Mouse (Mus musculus): ENCODE results near the gene She.
"Not testable (repeated sequence)": the region's sequence is repeated elsewhere in the genome, so short reads cannot be mapped to it uniquely, and the experiment has no call there.

The She gene

DNA sequence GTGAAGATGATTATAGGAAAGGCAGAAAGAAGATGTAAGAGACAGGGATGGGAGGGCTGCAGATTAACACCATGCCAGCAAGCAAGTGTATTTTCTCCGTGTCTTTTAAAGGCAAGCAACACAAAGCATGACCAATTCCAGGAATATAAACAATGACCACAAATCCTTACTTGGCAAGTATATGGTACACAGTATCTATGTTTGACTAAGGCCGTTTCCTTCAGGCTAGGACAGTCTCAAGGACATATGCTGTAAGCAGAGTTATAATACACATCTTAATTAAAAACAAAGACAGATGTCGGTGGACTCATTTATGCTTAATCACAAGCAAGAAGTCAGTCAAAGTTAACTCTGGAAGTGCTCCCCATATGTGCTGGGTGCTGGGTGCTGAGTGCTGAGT lies 12.6 kb upstream of the She start:
- DNase-seq, result no peak

DNA sequence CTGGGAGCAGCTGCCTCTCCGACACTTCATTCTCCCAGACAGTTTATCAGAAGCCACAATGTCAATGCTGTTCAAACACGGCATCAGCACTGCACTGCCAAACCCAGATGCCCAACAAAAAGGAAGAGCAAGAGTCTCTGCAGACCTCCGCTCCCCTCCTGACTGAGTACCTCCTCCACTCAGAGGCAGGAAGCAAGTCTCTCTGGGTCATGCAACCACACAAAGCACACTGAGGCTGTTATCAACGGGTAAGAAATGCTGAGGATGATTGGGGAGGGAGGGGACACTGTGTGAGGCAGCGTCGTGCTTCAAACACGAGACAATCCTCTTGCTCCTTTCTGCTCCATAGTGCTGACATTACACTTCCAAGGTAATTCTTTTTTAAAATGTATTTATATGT lies 11.3 kb upstream of the She start:
- no peak for DNase-seq

DNA sequence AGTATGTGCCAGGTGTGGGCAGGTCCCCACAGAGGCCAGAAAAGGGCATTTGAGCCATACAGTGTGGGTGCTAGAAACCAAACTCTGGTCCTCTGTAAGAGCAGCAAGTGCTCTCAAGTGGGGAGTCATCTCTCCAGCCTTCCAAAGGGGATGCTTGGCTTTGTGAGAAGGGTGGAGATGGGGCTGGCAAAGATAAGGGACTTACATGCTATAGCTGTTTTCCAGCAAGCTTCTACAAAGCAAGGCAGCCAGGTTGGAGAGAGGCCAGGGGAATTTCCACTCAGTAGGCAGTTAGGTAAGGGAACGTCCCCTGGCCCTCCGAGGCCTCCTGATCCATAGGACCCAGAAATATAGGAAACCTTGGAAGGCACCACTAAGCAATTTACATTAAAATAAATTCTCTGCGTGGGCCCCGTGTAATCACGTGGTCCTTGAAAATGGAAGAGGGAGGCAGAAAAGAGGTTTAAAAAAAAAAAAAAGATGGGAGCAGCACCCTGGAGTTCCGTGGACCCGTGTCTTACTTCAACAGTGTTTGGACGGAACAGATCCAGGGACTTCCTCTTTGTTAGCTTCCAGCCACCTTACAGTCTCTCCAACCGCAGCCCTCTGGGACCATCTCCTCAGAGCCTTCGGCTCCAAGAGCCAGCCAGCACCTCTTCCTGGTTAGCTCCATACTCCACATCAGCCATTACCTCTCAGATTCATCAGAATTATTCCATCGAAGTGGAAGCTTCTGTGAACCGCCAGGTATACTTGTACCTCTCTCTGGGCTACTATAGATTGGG lies 10.7 kb upstream of the She start:
- no peak for DNase-seq

DNA sequence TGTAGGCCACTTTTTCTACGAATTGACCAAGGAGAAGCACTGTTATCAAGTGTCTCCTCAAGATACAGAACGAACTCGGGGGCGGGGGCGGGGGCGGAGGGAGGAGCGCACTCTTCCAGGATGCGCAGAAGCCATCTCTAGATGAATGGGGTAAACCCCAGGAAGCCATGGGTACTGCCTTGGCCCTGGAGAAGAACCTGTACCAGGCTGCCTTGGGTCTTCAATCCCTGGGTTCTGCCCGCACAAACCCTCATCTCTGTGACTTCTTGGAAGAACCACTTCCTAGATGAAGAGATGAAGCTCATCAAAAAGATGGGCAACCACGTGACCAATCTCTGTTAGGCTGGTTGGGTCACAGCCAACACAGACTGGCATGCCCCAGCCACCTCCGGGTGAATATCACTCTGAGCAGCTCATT lies 10.1 kb upstream of the She start:
- no peak for DNase-seq

DNA sequence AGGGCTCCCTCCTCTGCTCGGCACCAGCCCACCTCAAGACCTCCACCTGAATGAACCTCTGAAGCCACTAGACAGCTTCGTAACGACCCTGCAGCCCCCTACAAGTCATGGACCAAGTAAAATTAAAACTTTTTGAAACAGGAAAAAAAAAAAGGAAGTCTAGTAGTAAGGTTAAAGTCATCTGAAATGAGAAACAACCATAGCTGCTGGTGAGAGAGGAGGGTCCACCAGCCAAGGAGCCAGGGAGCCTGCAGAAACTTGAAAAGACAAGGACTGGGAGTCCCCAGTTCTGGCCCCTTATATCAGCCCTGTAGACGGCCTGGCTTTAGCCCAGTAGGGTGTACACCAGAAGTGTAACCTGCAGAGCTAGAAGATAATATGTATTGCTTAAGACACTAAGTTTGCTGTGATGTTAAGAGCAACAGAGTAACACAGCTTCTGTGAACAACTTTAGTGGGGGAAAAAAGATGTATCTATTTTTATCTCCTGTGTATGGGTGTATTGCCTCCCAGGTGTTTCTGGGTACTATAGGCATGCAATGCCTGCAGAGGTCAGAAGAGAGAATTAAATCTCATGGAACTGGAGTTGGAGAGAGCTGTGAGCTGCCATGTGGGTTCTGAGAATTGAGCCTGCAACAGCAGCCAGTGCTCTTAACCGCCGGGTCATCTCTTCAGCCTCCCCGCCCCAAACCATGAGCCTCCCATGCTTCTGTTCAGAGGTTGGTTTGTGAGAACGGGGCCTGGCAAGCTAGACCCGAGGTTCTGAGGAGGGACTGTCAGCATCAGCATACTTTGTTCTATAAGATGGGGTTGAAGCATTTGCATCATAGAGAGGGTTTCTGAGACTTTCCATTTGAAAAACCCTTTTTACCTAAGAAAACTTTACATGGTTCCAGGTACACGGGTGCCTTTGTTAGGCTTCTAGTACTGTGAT lies 9.4 kb upstream of the She start:
- DNase-seq, result no peak

DNA sequence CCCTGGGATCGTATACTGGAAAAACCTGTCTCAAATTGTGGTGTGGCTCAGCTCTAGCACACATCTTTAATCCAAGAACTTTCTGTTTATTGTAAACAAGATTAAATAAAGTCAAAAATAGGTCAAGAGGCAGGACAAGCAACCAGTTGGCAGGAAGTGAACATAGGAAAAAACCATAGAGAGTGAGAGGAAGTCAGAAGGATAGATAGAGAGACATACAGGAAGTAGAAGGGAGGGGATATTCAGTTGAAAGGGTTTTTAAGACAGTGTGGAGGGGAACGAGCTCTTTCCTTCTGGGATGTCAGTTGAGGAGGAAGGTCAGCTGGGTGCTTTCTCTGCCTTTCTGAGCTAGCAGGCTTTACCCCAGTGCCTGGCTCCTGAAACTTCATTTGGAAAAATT lies 7.6 kb upstream of the She start:
- no peak for DNase-seq

DNA sequence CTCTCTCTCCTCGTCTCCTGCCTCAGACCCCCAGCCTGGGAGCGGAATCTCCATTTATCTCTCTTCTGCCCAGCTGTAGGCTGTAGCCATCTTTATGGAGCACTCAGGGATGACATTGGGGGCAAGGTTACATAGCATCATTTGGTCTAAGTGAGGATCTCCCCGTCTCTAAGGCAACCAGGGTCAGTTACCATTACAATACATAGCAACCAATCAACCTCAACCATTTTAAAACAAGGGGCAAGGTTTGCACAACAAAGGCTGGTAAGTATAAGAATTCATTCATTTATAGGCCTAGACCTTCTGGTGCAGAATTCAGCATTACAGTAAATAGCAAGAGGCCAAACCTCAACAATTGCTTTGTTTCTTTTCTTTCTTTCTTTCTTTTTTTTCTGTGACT lies 4.9 kb upstream of the She start:
- DNase-seq, result no peak

DNA sequence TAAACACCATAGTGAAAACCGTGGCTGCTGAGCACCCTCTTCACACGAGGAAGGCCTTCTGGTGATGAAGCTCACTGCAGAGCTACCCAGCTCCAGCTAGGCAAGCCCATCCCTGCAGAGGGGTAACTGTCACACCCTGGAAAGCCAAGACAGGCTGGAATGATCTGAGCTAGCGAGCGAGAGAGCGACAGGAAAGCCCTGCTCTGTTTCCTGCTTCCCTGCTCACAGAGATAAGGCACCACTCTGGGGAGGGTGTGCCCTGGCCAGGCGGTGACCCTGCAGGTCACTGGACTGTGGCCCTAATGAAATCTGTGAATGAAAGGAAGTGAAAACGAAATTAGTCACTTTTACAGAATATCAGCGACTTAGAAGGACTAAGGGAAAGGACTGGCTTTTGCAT lies 4.2 kb downstream of the She start:
- DNase-seq, result peak; percentile 60 to 83

DNA sequence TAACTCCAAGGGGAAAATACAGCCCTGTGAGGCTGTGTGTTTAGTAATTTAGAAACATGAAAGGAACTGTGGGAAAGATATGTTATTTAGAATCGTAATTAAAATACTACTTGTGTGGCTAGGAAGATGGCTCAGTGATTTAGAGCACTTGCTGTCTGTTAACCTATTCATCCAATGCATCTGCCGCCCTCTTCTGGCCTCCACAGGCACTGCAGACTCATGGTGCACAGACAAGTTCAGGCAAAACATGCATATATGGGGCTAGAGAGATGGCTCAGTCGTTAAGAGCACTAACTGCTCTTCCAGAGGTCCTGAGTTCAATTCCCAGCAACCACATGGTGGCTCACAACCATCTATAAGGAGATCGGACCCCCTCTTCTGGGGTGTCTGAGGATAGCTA lies 11.1 kb downstream of the She start:
- DNase-seq, result peak in 1 of 2 experiments; percentile 63

DNA sequence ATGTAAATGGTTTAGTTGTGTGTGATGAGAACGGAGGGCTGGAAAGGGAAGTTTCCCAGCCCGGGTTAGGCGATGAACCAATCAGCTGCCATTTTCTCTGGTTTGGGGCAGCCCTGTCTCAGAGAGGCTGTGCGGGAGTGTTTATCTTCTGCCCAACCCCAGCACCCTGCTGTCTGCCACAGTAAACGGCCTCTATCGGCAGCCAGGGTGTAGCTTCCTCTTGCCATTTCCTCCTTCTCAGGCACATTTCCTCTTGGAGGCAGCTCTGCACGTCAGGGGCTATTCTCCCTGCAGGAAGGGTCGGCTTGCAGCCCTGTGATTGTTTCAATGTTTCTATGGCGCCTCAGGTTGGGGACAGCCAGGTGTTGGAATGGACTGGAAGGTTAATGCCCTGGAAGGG lies 12.0 kb downstream of the She start:
- peak; percentile 52 to 83 for DNase-seq

DNA sequence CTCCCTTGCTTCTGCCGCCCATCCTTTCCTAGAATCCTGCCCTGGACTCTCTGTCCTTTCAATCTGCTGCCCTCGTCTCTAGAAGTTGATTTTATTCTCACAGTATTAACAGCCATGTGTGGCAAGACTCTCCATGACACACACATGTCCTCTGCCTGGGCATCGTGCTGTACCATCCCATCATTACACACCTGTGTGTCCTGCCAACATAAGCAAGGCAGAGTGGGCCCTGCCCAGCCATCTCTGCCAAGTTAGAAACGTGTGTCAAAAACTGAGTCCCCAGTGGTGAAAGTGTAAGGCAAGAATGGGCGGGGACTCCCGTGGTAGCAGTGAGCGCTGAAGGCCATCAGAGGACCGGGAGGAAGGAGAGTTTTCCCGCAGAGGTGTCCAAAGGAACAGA lies 14.6 kb downstream of the She start:
- no peak for DNase-seq

DNA sequence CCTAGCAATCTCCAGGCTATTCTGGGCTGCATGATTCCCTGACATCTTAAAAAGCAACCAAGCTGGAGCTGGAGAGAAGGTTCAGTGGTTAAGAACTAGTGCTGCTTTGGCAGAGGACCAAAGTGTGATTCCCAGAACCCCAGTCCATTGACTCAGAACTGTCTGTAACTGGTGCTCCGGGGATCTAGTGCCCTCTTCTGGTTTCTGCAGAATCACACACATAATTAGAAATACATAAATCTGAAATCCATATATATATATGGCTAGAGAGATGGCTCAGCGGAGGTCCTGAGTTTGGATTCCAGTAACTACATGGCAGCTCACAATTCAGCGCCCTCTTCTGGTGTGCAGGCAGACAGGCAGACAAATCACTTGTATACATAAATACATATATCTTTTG lies 16.0 kb downstream of the She start:
- DNase-seq, result no peak

DNA sequence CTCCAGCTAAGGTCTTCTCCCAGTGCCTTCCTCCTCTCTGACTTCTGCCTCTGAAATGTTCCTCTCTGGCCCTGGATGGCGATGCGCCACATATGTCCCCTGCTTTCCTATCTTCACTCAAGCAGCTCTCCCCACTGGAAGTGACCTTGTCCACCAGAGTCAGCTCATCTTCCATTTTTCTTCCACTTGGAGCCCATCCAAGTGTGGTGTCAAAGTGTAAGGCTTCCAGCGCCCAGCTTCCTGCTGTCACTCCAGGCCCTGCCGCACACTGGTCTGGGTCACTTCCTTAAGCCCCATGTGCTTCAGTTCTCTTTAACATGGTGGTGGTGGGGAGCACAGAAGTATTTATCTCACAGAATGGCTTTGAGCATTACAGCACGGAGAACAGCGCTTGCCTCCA lies 16.4 kb downstream of the She start:
- peak; percentile 83 to 86 for DNase-seq

DNA sequence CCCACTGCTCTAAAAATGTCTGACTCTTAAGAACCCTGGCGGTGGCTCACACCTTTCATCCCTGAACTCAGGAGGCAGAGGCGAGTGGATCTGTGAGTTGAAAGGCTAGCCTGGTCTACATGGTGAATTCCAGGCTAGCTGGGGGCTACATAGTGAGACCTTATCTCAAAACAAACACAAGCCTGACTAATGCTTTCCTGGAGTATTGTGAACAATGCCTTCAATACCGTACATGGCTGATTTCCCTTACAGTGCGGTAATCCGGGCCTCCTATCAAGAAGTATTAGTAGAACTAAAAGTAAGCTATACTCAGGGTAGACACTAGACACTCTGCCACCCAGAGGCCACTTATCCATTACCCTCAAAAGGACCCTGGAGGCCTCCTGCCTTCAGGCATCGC lies 16.9 kb downstream of the She start:
- DNase-seq, result no peak

DNA sequence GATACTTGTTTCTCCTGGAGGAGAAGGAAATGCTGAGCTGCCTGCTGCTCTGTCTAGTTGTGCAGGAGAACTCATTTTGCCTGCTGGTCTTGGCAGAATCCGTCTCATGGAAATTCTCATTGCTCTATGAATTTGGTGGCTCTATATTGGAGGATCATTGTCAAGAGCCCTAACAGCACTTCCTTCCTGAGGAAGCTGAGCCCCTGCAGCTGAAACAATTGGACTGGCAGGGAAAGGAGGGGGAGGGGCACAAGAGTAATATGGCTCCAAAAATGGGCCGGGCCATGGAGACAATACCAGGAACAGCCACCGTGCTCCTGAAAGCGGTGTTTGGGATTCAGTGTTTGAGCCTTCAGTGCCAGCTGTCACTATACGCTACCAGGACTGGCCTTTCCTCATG lies 22.6 kb downstream of the She start:
- peak; percentile 81 to 88 for DNase-seq

DNA sequence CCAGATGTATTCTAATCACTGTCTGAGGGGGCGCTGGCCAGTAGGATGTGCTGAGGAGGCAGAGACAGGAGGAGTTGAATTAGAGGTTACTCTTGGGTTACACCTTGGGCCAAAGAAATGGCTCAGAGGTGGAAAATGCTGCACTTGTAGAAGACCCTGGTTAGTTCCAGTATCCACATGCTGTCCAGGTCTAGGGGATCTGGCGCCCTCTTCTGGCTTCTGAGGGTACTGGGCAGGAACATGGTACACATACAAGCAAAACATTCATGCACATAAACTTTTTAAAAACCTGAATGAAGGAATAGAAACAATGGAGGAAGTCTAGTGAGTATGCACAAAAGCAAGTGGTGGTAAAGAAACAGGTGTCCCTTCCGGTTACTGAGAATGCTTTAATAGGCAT lies 26.2 kb downstream of the She start:
- DNase-seq, result peak in 1 of 2 experiments; percentile 48

DNA sequence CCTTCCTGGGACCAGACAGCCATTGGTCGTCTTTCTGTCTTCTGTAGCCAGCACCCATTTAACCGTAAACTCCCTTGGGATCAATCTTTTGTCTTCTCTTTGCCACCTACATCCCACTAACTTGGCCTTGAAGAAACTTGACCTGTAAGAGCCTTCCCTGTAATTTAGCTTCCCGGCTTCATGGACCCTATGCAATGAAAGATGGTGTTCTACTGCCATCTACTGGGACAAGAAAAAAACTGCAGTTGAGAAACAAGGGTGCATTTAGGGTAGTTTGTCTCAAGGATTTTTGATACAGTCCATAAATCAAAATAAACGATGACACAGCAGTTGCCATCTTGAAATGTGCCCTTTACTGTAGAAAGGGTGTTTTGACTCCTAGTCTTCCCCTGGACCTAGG lies 27.0 kb downstream of the She start:
- DNase-seq, result no peak

DNA sequence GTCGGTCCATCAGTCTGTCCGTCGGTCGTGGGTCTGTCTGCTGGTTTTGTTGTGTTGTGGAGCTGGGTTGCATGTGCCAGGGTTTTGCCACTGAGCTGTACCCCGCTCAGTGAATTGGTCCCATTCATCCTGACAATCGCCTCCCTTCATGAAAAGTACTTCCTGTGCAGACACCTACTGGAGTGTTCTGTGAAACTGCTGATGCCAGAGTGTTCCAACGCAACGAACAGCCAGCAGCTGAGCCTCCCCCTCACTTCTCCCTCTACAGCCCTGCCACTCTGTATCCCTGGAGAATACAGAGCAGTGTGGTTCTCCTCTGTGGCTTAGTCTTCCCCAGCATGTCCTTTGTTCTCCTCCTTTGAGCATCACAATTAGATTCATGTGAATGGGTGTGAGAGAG lies 27.7 kb downstream of the She start:
- no peak for DNase-seq

DNA sequence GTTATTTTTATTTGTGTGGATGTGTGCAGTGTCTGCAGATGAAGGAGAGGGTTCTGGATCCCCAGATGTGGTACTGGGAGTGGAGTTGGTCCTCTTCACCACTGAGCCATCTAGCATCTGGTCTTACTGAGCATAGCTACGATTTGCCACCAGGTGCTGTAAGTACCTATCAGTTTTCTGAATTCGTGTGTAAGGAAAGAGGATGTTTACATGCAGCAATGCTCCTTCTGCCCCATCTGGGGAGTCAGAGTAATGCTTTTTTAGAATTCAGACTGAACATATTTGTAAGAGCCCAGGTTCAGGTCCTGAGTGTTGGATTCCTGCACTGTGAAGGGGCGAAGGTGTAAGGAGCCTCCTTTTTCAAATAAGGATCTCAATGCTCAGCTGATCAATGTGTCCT lies 28.8 kb downstream of the She start:
- DNase-seq, result no peak

DNA sequence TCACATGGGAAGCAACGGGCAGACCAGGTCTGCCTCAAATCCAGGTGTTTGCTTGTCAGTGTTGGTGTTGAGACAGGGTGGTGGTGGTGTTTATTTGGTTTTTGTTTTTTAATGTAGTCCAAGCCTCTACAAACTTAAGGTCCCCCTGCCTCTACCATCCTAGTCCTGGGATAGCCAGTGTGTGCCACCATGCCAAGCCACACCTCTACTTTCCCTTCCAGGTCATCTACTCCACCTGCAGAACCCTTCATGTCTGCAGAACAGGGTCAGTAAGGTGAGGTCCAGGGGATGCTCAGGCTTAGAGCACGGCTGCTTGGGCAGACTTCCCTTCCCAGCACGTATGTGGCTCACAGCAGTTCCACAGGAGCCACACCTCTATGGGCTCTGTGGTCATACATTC lies 29.2 kb downstream of the She start:
- no peak for DNase-seq

DNA sequence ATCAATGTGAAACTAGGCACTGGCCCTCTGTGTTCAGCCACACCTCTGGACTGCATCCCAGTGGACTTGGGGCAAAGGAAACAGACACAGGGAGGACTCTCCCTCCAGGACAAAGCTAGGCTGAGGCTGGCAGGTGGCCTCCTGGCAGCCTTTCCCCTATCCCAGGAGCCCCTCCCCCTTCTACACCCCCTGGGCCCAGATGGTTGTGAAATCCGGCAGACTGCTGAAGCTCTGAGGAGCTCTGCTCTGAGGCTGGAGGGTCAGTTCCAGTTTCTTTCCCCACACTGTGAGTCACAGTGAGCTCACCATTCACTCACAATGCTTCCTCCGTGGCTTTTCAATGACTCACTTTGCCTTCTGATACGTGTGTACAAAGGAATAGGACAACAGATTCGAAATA lies 29.9 kb downstream of the She start:
- peak; percentile 59 to 85 for DNase-seq

DNA sequence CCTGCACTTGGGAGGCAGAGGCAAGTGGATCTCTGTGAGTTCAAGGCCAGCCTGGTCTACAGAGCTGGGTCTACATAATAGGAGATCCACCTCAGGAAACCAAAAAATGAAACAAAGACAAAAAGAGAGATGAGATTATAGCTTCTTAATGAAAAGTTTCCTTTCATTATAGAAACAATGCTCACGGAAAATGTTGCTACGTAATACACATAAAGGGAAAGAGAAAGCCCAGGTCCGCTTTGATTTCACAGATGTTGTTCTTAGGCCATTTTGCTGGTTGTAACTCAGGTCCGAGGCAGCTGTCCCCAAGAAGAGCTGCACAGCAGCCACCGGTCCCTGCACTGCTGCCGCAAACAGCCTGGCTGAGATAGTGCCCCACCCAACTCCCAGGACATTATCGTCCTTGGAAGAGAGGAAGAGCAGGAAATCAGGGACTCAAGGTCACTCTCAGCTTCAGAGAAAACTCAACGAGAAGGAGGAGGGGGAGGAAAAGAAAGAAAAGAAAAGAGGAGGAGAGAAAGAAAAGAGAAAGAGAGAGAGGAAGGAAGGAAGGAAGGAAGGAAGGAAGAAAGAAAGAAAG lies 31.1 kb downstream of the She start:
- DNase-seq, result no peak

DNA sequence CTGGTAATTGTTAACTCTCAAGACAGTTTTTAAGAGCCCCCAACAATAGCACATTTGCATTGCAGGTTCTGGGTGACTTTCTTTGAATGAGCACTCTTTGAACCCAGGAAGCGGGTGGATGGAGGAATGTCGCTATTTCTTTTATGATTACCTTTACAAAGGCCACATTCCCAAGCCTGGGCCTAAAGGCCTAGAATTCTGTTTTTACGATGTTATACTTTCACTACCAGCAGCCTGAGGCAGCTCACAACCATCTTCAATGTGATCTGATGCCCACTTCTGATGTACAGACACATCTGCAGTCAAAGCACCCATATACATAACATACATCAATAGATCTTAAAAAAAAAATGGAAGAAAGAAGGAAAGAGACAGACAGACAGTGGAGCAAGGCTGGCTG lies 32.1 kb downstream of the She start:
- DNase-seq, result not testable (repeated sequence)

All from kidney, postnatal 25 days (tissue).